24 mouse cellular contexts compared by ENCODE assay signal in genomic region chr2:79651185-79651584, GRCm38 (mm10). TPM values are rescaled to one million over a fixed set of nuclear protein-coding genes. Genes with fewer than 3 reads are reported as not detected.
DNase-seq lines count a peak whose midpoint lies in the region; ATAC-seq lines count a peak whose summit lies in the region.
"Had no signal": no experiment of that assay in that cellular context is flagged by ENCODE, and none has a peak within 500 bp of the region (broad histone marks: within the 10 kb centered on the region; RNA-seq: fewer than 3 reads in every experiment).

No protein-coding gene starts in this region.

- H3K27ac ChIP-seq in liver, embryonic 15.5 days (replicated peaks): no peak overlapping the region; the same call in 1 of the 2 replicates
- no peak overlapping the region for H3K27ac ChIP-seq in liver, embryonic 11.5 days (ENCODE audit: low read depth, low read length)
- peak overlapping the region; percentile 68 for H3K27ac ChIP-seq in kidney, embryonic 15.5 days
- H3K27ac ChIP-seq: forebrain, embryonic 12.5 days; heart, embryonic 13.5 days; hindbrain, embryonic 14.5 days; limb, embryonic 10.5 days; liver, embryonic 14.5 days had no signal

- H3K4me3 ChIP-seq in liver, embryonic 15.5 days (replicated peaks): no peak overlapping the region
- H3K4me3 ChIP-seq in liver, embryonic 11.5 days (ENCODE audit: low read depth, low read length): no peak overlapping the region
- H3K4me3 ChIP-seq in kidney, embryonic 15.5 days (replicated peaks): no peak overlapping the region
- H3K4me3 ChIP-seq: forebrain, embryonic 12.5 days; heart, embryonic 13.5 days; limb, embryonic 10.5 days had no signal

- no peak overlapping the region for H3K9ac ChIP-seq in liver, embryonic 15.5 days
- no peak overlapping the region for H3K9ac ChIP-seq in liver, embryonic 11.5 days (ENCODE audit: low read depth, low read length)
- no peak overlapping the region for H3K9ac ChIP-seq in kidney, embryonic 15.5 days
- H3K9ac ChIP-seq: forebrain, embryonic 12.5 days; heart, embryonic 13.5 days; hindbrain, embryonic 14.5 days; liver, embryonic 14.5 days had no signal

- WGBS in liver, embryonic 15.5 days (ENCODE audit: insufficient replicate concordance): 68% methylated on average over 3 of the region's 3 CpGs
- 78% methylated on average over 3 of the region's 3 CpGs for WGBS in liver, embryonic 11.5 days
- WGBS in kidney, embryonic 15.5 days: 68% methylated on average over 3 of the region's 3 CpGs

- no peak for DNase-seq in liver, embryonic 11.5 days (ENCODE audit: low spot score)
- peak; percentile 56 for DNase-seq in kidney, postnatal 10 days
- DNase-seq in lung, postnatal 25 days (ENCODE audit: low spot score): peak; percentile 40
- no peak for DNase-seq in testis, postnatal 10 days (ENCODE audit: low spot score)
- no peak for DNase-seq in left cerebral cortex, adult 18-20 months (ENCODE audit: low spot score in 2 of 2)
- DNase-seq: cerebellum, adult 9-10 months; gastrocnemius, postnatal 14 days; heart, adult 18-20 months; layer of hippocampus, adult 9-11 months; right cerebral cortex, postnatal 14 days; spleen, adult 18-20 months; thymus, postnatal 4 days had no signal

- peaks cover 4% of the 10 kb centered on the region; the same call in 1 of the 2 replicates for H3K36me3 ChIP-seq in liver, embryonic 15.5 days (replicated peaks)
- no peaks in the 10 kb centered on the region for H3K36me3 ChIP-seq in liver, embryonic 11.5 days (ENCODE audit: control insufficient read depth, insufficient read depth, low read length)
- peaks cover 37% of the 10 kb centered on the region for H3K36me3 ChIP-seq in kidney, embryonic 15.5 days
- H3K36me3 ChIP-seq: forebrain, embryonic 12.5 days; limb, embryonic 10.5 days had no signal

- ATAC-seq in liver, embryonic 15.5 days (ENCODE audit: insufficient read depth): no peak
- no peak for ATAC-seq in liver, embryonic 11.5 days (replicated peaks; ENCODE audit: low FRiP score)
- ATAC-seq in kidney, embryonic 15.5 days (replicated peaks; ENCODE audit: low FRiP score): peak; percentile 49; the same call in 1 of the 2 replicates

- H3K4me2 ChIP-seq in liver, embryonic 15.5 days: peak overlapping the region; percentile 27; the same call in 1 of the 2 replicates
- no peak overlapping the region for H3K4me2 ChIP-seq in liver, embryonic 11.5 days
- H3K4me2 ChIP-seq in kidney, embryonic 15.5 days: no peak overlapping the region
- H3K4me2 ChIP-seq: forebrain, embryonic 12.5 days; heart, embryonic 13.5 days; hindbrain, embryonic 14.5 days had no signal

- H3K27me3 ChIP-seq in liver, embryonic 15.5 days: no peaks in the 10 kb centered on the region
- no peaks in the 10 kb centered on the region for H3K27me3 ChIP-seq in liver, embryonic 11.5 days (replicated peaks; ENCODE audit: control insufficient read depth, insufficient read depth, low read length)
- no peaks in the 10 kb centered on the region for H3K27me3 ChIP-seq in kidney, embryonic 15.5 days
- H3K27me3 ChIP-seq: forebrain, embryonic 12.5 days; heart, embryonic 13.5 days had no signal

- no peaks in the 10 kb centered on the region for H3K9me3 ChIP-seq in liver, embryonic 15.5 days (replicated peaks)
- no peaks in the 10 kb centered on the region for H3K9me3 ChIP-seq in liver, embryonic 11.5 days (ENCODE audit: control insufficient read depth, low read length)
- H3K9me3 ChIP-seq in kidney, embryonic 15.5 days (replicated peaks): no peaks in the 10 kb centered on the region
- H3K9me3 ChIP-seq: forebrain, embryonic 12.5 days; heart, embryonic 13.5 days; limb, embryonic 10.5 days had no signal

- H3K4me1 ChIP-seq in liver, embryonic 15.5 days (replicated peaks): 0 out of 2 replicates have a peak, but pooled peaks cover 2% of the 10 kb centered on the region
- peaks cover 4% of the 10 kb centered on the region; the same call in 1 of the 2 replicates for H3K4me1 ChIP-seq in liver, embryonic 11.5 days (replicated peaks; ENCODE audit: control insufficient read depth, insufficient read depth, low read length)
- peaks cover 19% of the 10 kb centered on the region for H3K4me1 ChIP-seq in kidney, embryonic 15.5 days
- H3K4me1 ChIP-seq: forebrain, embryonic 12.5 days; limb, embryonic 10.5 days had no signal

RNA-seq across cellular contexts. Expression of gene Itprid2, which starts 16.0 kb away (rescaled TPM):
- polyA plus RNA-seq in liver, embryonic 15.5 days (2015; fragmentation: Nextera tagmentation; extraction: Ambion mirVana): 3.1 and 3.8 TPM in 2 replicates
- 7.1 and 7.6 TPM in 2 replicates for polyA plus RNA-seq in liver, embryonic 11.5 days (2014; fragmentation: Nextera tagmentation; extraction: Ambion mirVana)
- polyA plus RNA-seq in kidney, embryonic 15.5 days (2015; fragmentation: Nextera tagmentation; extraction: Ambion mirVana): 18.5 and 19.4 TPM in 2 replicates
- total RNA-seq in left cerebral cortex, adult 18-20 months (2021): 10 to 100 TPM; 36.9 to 38.1 TPM

RNA-seq across cellular contexts. Expression of gene Ppp1r1c, which starts 56.4 kb away (rescaled TPM):
- polyA plus RNA-seq in liver, embryonic 15.5 days (2015; fragmentation: Nextera tagmentation; extraction: Ambion mirVana): not detected in 2 replicates
- polyA plus RNA-seq in liver, embryonic 11.5 days (2014; fragmentation: Nextera tagmentation; extraction: Ambion mirVana): 0.29 TPM in 1 of 2 replicates, not detected in the other
- 0.14 and 0.31 TPM in 2 replicates for polyA plus RNA-seq in kidney, embryonic 15.5 days (2015; fragmentation: Nextera tagmentation; extraction: Ambion mirVana)
- under 1 TPM; 0.26 to 0.30 TPM for total RNA-seq in left cerebral cortex, adult 18-20 months (2021)
- total RNA-seq: adrenal gland, adult 18-20 months; gastrocnemius, postnatal 14 days; megakaryocyte-erythroid progenitor cell, adult 5-6 weeks had no signal
- polyA plus RNA-seq: C2C12; cortical plate, adult 2 months; intestine, embryonic 14.5 days; limb, embryonic 10.5 days; liver, embryonic 14.5 days had no signal

Comparison
In these comparisons a context has a peak if more than half of its experiments do, and no peak if none do; other contexts are left out.
1. DNase-seq: peak in kidney, postnatal 10 days (single experiment) and lung, postnatal 25 days (single experiment); none in liver, embryonic 11.5 days (single experiment), testis, postnatal 10 days (single experiment) and left cerebral cortex, adult 18-20 months (0 of 2).